Mouse (Mus musculus) forebrain, embryonic 11.5 days (tissue): ENCODE data around the gene Cbl. TPM values are rescaled to one million over a fixed set of nuclear protein-coding genes. Genes with fewer than 3 reads are reported as not detected.

Experiments used
- ATAC-seq: fragments of 200-750 bp; cut with Nextera tagmentation; replicated peaks from 2 replicates; pipeline ENCODE4 v1.8.0; 2017; ENCODE audit warnings: moderate TSS enrichment; ENCODE audit not compliant: low FRiP score
- DNase-seq: peaks from one replicate; pipeline ENCODE4 v3.0.0-alpha.2; 2017; ENCODE audit warnings: low spot score
- H3K27ac ChIP-seq: fragments of 300-500 bp; sonication (generic); 2 replicates; pipeline ENCODE4 v1.5.1; 2014; ENCODE audit warnings: low read depth, low read length
- H3K27me3 ChIP-seq: fragments of 300-500 bp; sonication (generic); 2 replicates; pipeline ENCODE4 v1.6.1; 2014; ENCODE audit warnings: mild to moderate bottlenecking, low read length, mixed read lengths; ENCODE audit not compliant: control insufficient read depth, insufficient read depth
- H3K36me3 ChIP-seq: fragments of 300-500 bp; sonication (generic); 2 replicates; pipeline ENCODE4 v1.6.1; 2014; ENCODE audit warnings: mild to moderate bottlenecking, low read length, moderate library complexity, mixed read lengths; ENCODE audit not compliant: control insufficient read depth, insufficient read depth
- H3K4me1 ChIP-seq: fragments of 300-500 bp; sonication (generic); replicated peaks from 2 replicates; pipeline ENCODE4 v1.6.1; 2014; ENCODE audit warnings: low read length, mixed read lengths; ENCODE audit not compliant: control insufficient read depth, insufficient read depth
- H3K4me2 ChIP-seq: fragments of 300-500 bp; sonication (generic); 2 replicates; pipeline ENCODE4 v1.6.1; 2014; ENCODE audit warnings: low read depth, mild to moderate bottlenecking, low read length, moderate library complexity, mixed read lengths; ENCODE audit not compliant: severe bottlenecking
- H3K4me3 ChIP-seq: fragments of 300-500 bp; sonication (generic); 2 replicates; pipeline ENCODE4 v1.5.1; 2014; ENCODE audit warnings: low read depth, low read length
- H3K9ac ChIP-seq: fragments of 300-500 bp; sonication (generic); 2 replicates; pipeline ENCODE4 v1.6.1; 2014; ENCODE audit warnings: low read length
- H3K9me3 ChIP-seq: fragments of 300-500 bp; sonication (generic); 2 replicates; pipeline ENCODE4 v1.6.1; 2016; ENCODE audit warnings: low read length, mixed read lengths; ENCODE audit not compliant: control insufficient read depth
- WGBS: fragments of 180-500 bp; shearing (Covaris S2); extraction: QIAGEN DNeasy Blood & Tissue Kit; methylation state at CpG from one replicate; pipeline ENCODE4 v1.1.7; 2014; 5-methylcytosine and 5-hydroxymethylcytosine counted together
- polyA plus RNA-seq: library from polyadenylated mRNA; unstranded; fragments of >200 nt; fragmentation: Nextera tagmentation; extraction: Ambion mirVana; gene quantifications from 2 replicates; pipeline ENCODE4 v1.2.1, GENCODE M21; 2014

Cbl gene
- polyA plus RNA-seq, 1 experiment from 2014 or later, result 25.9 TPM

DNA sequence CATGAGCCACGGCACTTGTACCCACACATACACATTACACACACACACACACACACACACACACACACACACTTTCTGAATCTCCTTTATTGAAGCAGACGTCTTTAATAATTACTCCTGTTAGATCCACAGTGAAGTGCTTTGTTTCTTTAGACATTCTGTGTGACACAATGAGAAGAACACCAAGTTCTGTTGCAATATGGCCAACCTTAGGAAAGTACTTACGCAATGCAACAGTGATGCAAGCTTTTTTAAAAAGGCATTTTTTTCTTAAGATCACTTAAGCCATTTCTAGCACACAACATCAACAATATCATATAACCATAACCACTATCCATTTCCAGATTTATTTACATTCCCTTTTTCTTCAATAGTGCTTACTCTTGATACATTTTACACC, 42.7 kb downstream of the Cbl start:
- ATAC-seq, result no peak
- H3K9me3 ChIP-seq, result no peaks in the 10 kb centered on the region
- WGBS, result 69% methylated on average over 3 of the region's 3 CpGs
- no peak overlapping the region for H3K27ac ChIP-seq
- H3K36me3 ChIP-seq, result no peaks in the 10 kb centered on the region
- H3K4me2 ChIP-seq, result no peak overlapping the region
- no peak for DNase-seq
- H3K27me3 ChIP-seq, result no peaks in the 10 kb centered on the region
- no peaks in the 10 kb centered on the region for H3K4me1 ChIP-seq
- H3K4me3 ChIP-seq, result no peak overlapping the region
- no peak overlapping the region for H3K9ac ChIP-seq

- WGBS, result 77% methylated on average over 12 of the region's 12 CpGs
- no peak overlapping the region for H3K4me2 ChIP-seq
- H3K9ac ChIP-seq, result no peak overlapping the region
- no peaks in the 10 kb centered on the region for H3K27me3 ChIP-seq
- H3K4me1 ChIP-seq, result no peaks in the 10 kb centered on the region
- no peak for DNase-seq
- no peaks in the 10 kb centered on the region for H3K36me3 ChIP-seq
- H3K27ac ChIP-seq, result no peak overlapping the region
- no peak overlapping the region for H3K4me3 ChIP-seq
- ATAC-seq, result no peak
- H3K9me3 ChIP-seq, result no peaks in the 10 kb centered on the region
Measured at GRCm38 (mm10) chr9:44188223-44188622, 45.6 kb downstream of the Cbl start.

- ATAC-seq (no peak), DNase-seq (no peak)
- H3K36me3 ChIP-seq, result no peaks in the 10 kb centered on the region; the same call in 1 of the 2 replicates
- no peaks in the 10 kb centered on the region for H3K4me1 ChIP-seq
- no peak overlapping the region for H3K27ac ChIP-seq
- no peaks in the 10 kb centered on the region for H3K9me3 ChIP-seq
- no peaks in the 10 kb centered on the region for H3K27me3 ChIP-seq
- H3K9ac ChIP-seq, result no peak overlapping the region
- H3K4me2 ChIP-seq, result no peak overlapping the region
- WGBS, result 96% methylated on average over 3 of the region's 3 CpGs
- no peak overlapping the region for H3K4me3 ChIP-seq
Measured at GRCm38 (mm10) chr9:44182260-44182659, 51.6 kb downstream of the Cbl start.

DNA sequence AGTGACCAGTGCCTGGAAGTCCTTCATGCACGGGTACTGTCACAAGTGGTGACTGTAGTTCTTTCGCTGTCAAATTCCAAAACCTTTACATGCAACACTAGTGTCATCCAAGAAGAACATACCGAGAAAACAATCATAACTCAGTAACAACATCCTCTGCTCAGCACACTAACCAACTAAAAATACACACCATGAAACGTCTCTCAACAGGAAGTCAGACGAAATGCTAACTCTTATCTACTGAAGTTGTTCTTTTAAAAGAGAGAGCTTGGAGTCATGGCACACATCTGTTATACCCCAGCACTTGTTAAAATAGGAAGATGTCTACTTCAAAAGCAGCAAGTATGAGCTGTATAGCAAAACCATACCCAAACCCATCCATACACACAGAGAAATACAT, 52.3 kb downstream of the Cbl start:
- H3K4me1 ChIP-seq, result no peaks in the 10 kb centered on the region
- no peak overlapping the region for H3K27ac ChIP-seq
- 94% methylated on average over 5 of the region's 5 CpGs for WGBS
- no peaks in the 10 kb centered on the region; the same call in 1 of the 2 replicates for H3K36me3 ChIP-seq
- no peaks in the 10 kb centered on the region for H3K27me3 ChIP-seq
- no peaks in the 10 kb centered on the region for H3K9me3 ChIP-seq
- ATAC-seq (no peak), DNase-seq (no peak)
- no peak overlapping the region for H3K9ac ChIP-seq
- no peak overlapping the region for H3K4me2 ChIP-seq
- H3K4me3 ChIP-seq, result no peak overlapping the region

GRCm38 (mm10) chr9:44178811-44179210, 55.0 kb downstream of the Cbl start:
- 99% methylated on average over 12 of the region's 12 CpGs for WGBS
- Histone ChIP-seq H3K9me3 (no peaks in the 10 kb centered on the region), H3K36me3 (no peaks in the 10 kb centered on the region; the same call in 1 of the 2 replicates), H3K27ac (no peak overlapping the region), H3K27me3 (no peaks in the 10 kb centered on the region), H3K4me1 (no peaks in the 10 kb centered on the region), H3K4me2 (no peak overlapping the region), H3K4me3 (no peak overlapping the region), H3K9ac (no peak overlapping the region)
- ATAC-seq, result no peak
- no peak for DNase-seq

- ATAC-seq (no peak), DNase-seq (peak; percentile 55)
- Histone ChIP-seq H3K4me2 (no peak overlapping the region), H3K27me3 (no peaks in the 10 kb centered on the region), H3K9me3 (no peaks in the 10 kb centered on the region), H3K36me3 (no peaks in the 10 kb centered on the region; the same call in 1 of the 2 replicates), H3K9ac (no peak overlapping the region), H3K4me1 (no peaks in the 10 kb centered on the region), H3K4me3 (no peak overlapping the region), H3K27ac (no peak overlapping the region)
- 90% methylated on average over 14 of the region's 14 CpGs for WGBS
Measured at GRCm38 (mm10) chr9:44178389-44178788, 55.5 kb downstream of the Cbl start.

- no peak for DNase-seq
- WGBS, result 90% methylated on average over 2 of the region's 2 CpGs
- no peak overlapping the region for H3K4me3 ChIP-seq
- no peaks in the 10 kb centered on the region for H3K4me1 ChIP-seq
- no peak overlapping the region for H3K27ac ChIP-seq
- H3K36me3 ChIP-seq, result no peaks in the 10 kb centered on the region; the same call in 1 of the 2 replicates
- no peak for ATAC-seq
- no peaks in the 10 kb centered on the region for H3K27me3 ChIP-seq
- H3K9ac ChIP-seq, result no peak overlapping the region
- H3K9me3 ChIP-seq, result no peaks in the 10 kb centered on the region
- no peak overlapping the region for H3K4me2 ChIP-seq
Measured at GRCm38 (mm10) chr9:44177405-44177804, 56.4 kb downstream of the Cbl start.

DNA sequence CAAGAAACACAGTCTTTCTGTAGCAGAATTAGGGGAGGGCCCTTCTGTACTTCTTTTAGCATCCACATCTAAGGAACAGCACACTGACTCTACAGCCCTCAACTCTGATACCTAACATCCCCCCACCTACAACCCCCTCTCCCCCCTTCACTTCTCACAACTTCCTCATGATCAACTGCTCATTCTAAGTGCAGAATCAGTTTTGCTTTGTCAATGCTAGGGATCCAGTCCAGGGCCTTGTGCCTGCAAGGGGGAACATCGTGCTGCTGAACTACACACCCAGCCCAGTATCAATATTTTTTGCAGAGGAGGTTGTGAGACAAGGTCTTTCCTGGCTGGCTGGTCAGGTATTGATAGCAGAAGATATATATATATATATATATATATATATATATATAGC, 57.9 kb downstream of the Cbl start:
- Histone ChIP-seq H3K36me3 (no peaks in the 10 kb centered on the region; the same call in 1 of the 2 replicates), H3K9me3 (no peaks in the 10 kb centered on the region), H3K4me2 (no peak overlapping the region), H3K4me3 (no peak overlapping the region), H3K27ac (no peak overlapping the region), H3K4me1 (no peaks in the 10 kb centered on the region), H3K9ac (no peak overlapping the region), H3K27me3 (no peaks in the 10 kb centered on the region)
- 95% methylated on average over 1 of the region's 1 CpGs for whole genome bisulfite sequencing
- no peak for ATAC-seq
- DNase-seq, result no peak

DNA sequence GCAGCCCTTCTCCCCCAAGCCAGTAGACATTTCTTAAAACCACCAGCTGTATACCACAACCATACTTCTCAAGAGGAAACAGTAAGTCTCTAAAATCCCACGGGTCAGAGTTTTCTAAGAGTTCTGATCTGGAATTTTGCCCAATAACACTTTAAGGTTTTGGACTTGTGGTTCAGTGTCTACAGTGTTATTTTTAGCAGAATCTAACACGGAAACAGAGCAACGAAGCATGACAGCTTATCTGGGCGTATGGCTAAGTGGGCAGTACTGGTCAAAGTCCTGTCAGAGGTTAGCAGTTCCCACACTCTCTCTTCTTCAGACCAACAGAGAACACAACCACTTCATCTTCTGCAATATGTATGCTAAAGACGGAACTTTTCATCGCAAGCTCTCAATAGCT, 58.3 kb downstream of the Cbl start:
- no peak overlapping the region for H3K4me3 ChIP-seq
- no peak for DNase-seq
- no peak for ATAC-seq
- H3K9ac ChIP-seq, result no peak overlapping the region
- H3K9me3 ChIP-seq, result no peaks in the 10 kb centered on the region
- WGBS, result 87% methylated on average over 6 of the region's 6 CpGs
- no peaks in the 10 kb centered on the region for H3K4me1 ChIP-seq
- H3K4me2 ChIP-seq, result no peak overlapping the region
- no peaks in the 10 kb centered on the region; the same call in 1 of the 2 replicates for H3K36me3 ChIP-seq
- H3K27ac ChIP-seq, result no peak overlapping the region
- no peaks in the 10 kb centered on the region for H3K27me3 ChIP-seq
